Mouse (Mus musculus): ENCODE measurements around the gene Utp4. TPM values are rescaled to one million over a fixed set of nuclear protein-coding genes. Genes with fewer than 3 reads are reported as not detected.
"Not testable (repeated sequence)": the region's sequence is repeated elsewhere in the genome, so short reads cannot be mapped to it uniquely, and the experiment has no call there.

Gene Utp4
- total and polyA plus RNA-seq, 3 experiments = 80.6 to 202 (median 156) TPM

DNA sequence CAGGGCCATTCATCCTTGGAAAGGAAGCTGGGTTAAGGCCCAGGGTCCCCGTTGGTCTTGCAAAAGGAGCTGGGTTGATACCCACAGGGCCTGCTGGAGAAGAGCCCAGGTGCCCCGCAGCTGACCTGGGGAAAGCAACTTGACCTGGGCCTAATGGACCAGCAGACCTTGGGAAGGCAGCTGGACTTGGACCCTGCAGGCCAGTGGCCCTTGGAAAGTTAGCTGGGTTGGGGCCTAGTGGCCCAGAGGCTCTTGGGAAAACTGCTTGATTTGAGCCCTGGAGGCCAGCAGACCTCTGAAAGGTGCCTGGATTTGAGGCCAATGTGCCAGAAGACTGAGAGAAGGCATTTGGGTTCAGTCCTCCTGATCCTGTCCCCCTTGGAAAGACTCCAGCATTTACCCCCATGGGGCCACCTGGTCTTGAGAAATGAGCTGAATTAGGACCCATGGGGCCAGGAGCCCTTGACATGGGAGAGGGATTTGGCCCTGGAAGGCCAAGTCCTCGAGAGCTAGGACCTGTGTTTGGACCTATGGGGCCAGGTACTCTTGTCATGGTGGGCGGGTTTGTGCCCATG, 8.5 kb upstream of the Utp4 start:
- H3K4me3 ChIP-seq (replicated peaks in 1 of 3; ENCODE audit: low read depth in 2 of 3, low read length in 2 of 3, poor library complexity in 1 of 3); dilution Hi-C loops (cut with MboI; ENCODE audit: extremely low pct_ligation_motif_present, extremely low pct_unique_long_range_greater_than_20kb, low sequenced_read_pairs); H3K27ac ChIP-seq (ENCODE audit: insufficient read depth, low read depth); H3K9me3 ChIP-seq (replicated peaks; ENCODE audit: low read length); H3K9ac ChIP-seq (ENCODE audit: insufficient read depth, low read depth); H3K4me2 ChIP-seq (ENCODE audit: insufficient read depth, low read depth, poor library complexity, severe bottlenecking); H3K27me3 ChIP-seq (replicated peaks); DNase-seq (ENCODE audit: extremely low read depth): not testable (repeated sequence)
- in situ Hi-C loops (cut with MboI; ENCODE audit: low pct_ligation_motif_present, low pct_unique_long_range_greater_than_20kb, low sequenced_read_pairs) = loop anchor here (5.0 kb wide), 2 partner anchors 78 to 168 kb away; no protein-coding TSS in a partner anchor
- Histone ChIP-seq H3K36me3 (replicated peaks in 1 of 2; ENCODE audit: control insufficient read depth in 1 of 2, insufficient read depth in 1 of 2, low read length in 1 of 2) (peaks cover 53 to 84% of the 10 kb centered on the region in 2 experiments), H3K4me1 (ENCODE audit: control insufficient read depth in 1 of 2, insufficient read depth in 2 of 2) (peaks cover 6 to 36% of the 10 kb centered on the region in 2 experiments), H3K79me2 (replicated peaks; ENCODE audit: control insufficient read depth, extremely low read depth, insufficient read depth, poor library complexity, severe bottlenecking) (peaks cover 38% of the 10 kb centered on the region)

GRCm38 (mm10) chr8:106887336-106888189, 5.9 kb upstream of the Utp4 start:
- Histone ChIP-seq H3K4me2 (ENCODE audit: insufficient read depth, low read depth, poor library complexity, severe bottlenecking) (no peak overlapping the region), H3K36me3 (replicated peaks in 1 of 2; ENCODE audit: control insufficient read depth in 1 of 2, insufficient read depth in 1 of 2, low read length in 1 of 2) (peaks cover 37 to 69% of the 10 kb centered on the region in 2 experiments), H3K9me3 (replicated peaks; ENCODE audit: low read length) (no peaks in the 10 kb centered on the region), H3K79me2 (replicated peaks; ENCODE audit: control insufficient read depth, extremely low read depth, insufficient read depth, poor library complexity, severe bottlenecking) (peaks cover 63% of the 10 kb centered on the region), H3K27ac (ENCODE audit: insufficient read depth, low read depth) (no peak overlapping the region), H3K4me3 (replicated peaks in 1 of 3; ENCODE audit: low read depth in 2 of 3, low read length in 2 of 3, poor library complexity in 1 of 3) (no peak overlapping the region), H3K9ac (ENCODE audit: insufficient read depth, low read depth) (no peak overlapping the region), H3K4me1 (ENCODE audit: control insufficient read depth in 1 of 2, insufficient read depth in 2 of 2) (peaks cover 13 to 39% of the 10 kb centered on the region in 2 experiments), H3K27me3 (replicated peaks) (no peaks in the 10 kb centered on the region)
- dilution Hi-C loops (cut with MboI; ENCODE audit: extremely low pct_ligation_motif_present, extremely low pct_unique_long_range_greater_than_20kb, low sequenced_read_pairs) (no loop called here), in situ Hi-C loops (cut with MboI; ENCODE audit: low pct_ligation_motif_present, low pct_unique_long_range_greater_than_20kb, low sequenced_read_pairs) (loop anchor here (5.0 kb wide), 2 partner anchors 80 to 170 kb away; no protein-coding TSS in a partner anchor)
- peak; percentile 90 for DNase-seq (ENCODE audit: extremely low read depth)
- TF ChIP-seq E2F4 (IDR thresholded peaks at IDR 0.05; ENCODE audit: insufficient replicate concordance, low read depth, low read length) (no peak), ETS1 (conservative IDR thresholded peaks at IDR 0.05; ENCODE audit: low read depth, low read length) (no peak), ZC3H11A (IDR thresholded peaks at IDR 0.05; ENCODE audit: low read depth, low read length) (peak; percentile 20; the same call in 1 of the 2 replicates), HCFC1 (IDR thresholded peaks at IDR 0.05; ENCODE audit: low read depth, low read length) (no peak), JUN (IDR thresholded peaks at IDR 0.05; ENCODE audit: insufficient read depth, low read depth, low read length) (no peak), NELFE (IDR thresholded peaks at IDR 0.05; ENCODE audit: low read depth, low read length) (0 out of 2 replicates have a peak, but pooled peaks have one; percentile 28), POLR2A (IDR thresholded peaks at IDR 0.05; ENCODE audit: low read depth, low read length) (0 out of 2 replicates have a peak, but pooled peaks have one; percentile 30), ZMIZ1 (IDR thresholded peaks at IDR 0.05; ENCODE audit: low read depth, low read length) (no peak), PAX5 (IDR thresholded peaks at IDR 0.05; ENCODE audit: low read length) (no peak), SMC3 (IDR thresholded peaks at IDR 0.05; ENCODE audit: low read depth, low read length) (peak; percentile 81), MAZ (IDR thresholded peaks at IDR 0.05; ENCODE audit: low read depth, low read length) (no peak), ZKSCAN1 (IDR thresholded peaks at IDR 0.05; ENCODE audit: borderline replicate concordance, low read depth, low read length) (no peak), MAFK (IDR thresholded peaks at IDR 0.05; ENCODE audit: insufficient replicate concordance, low read length) (peak; percentile 51; the same call in 1 of the 2 replicates), CTCF (conservative IDR thresholded peaks at IDR 0.05 in 1 of 2, IDR thresholded peaks at IDR 0.05 in 1 of 2; ENCODE audit: low read depth in 2 of 2, low read length in 2 of 2) (peak; percentile 80 to 94), ZNF384 (IDR thresholded peaks at IDR 0.05; ENCODE audit: low read depth, low read length) (peak; percentile 38; the same call in 1 of the 2 replicates), ELF1 (IDR thresholded peaks at IDR 0.05; ENCODE audit: low read depth, low read length) (peak; percentile 60), TCF12 (IDR thresholded peaks at IDR 0.05; ENCODE audit: low read depth, low read length) (peak; percentile 18; the same call in 1 of the 2 replicates), USF2 (conservative IDR thresholded peaks at IDR 0.05; ENCODE audit: low read depth, low read length) (no peak), NRF1 (IDR thresholded peaks at IDR 0.05; ENCODE audit: low read depth, low read length) (no peak), KAT2A (IDR thresholded peaks at IDR 0.05; ENCODE audit: insufficient replicate concordance, low read length) (no peak), TBP (conservative IDR thresholded peaks at IDR 0.05; ENCODE audit: low read depth, low read length) (no peak), MAX (IDR thresholded peaks at IDR 0.05; ENCODE audit: low read length) (peak; percentile 43; the same call in 1 of the 2 replicates), CHD1 (IDR thresholded peaks at IDR 0.05; ENCODE audit: low read depth, low read length) (no peak), GABPA (IDR thresholded peaks at IDR 0.05; ENCODE audit: insufficient replicate concordance, low read depth, low read length) (no peak), IRF4 (IDR thresholded peaks at IDR 0.05; ENCODE audit: low read depth, low read length) (peak; percentile 26; the same call in 1 of the 2 replicates), USF1 (IDR thresholded peaks at IDR 0.05; ENCODE audit: low read depth, low read length) (no peak), POLR2AphosphoS2 (IDR thresholded peaks at IDR 0.05; ENCODE audit: low read depth, low read length) (no peak), EP300 (IDR thresholded peaks at IDR 0.05; ENCODE audit: low read length) (no peak), UBTF (IDR thresholded peaks at IDR 0.05; ENCODE audit: low read depth, low read length) (no peak), SIN3A (IDR thresholded peaks at IDR 0.05; ENCODE audit: low read length) (no peak)

Data from CH12.LX (cell line).